Mouse (Mus musculus) liver, embryonic 11.5 days (tissue): ENCODE data around the gene Prkce. TPM values are rescaled to one million over a fixed set of nuclear protein-coding genes. Genes with fewer than 3 reads are reported as not detected.

Experiments used
- ATAC-seq: fragments of 200-750 bp; cut with Nextera tagmentation; replicated peaks from 2 replicates; pipeline ENCODE4 v1.8.0; 2017; ENCODE audit warnings: moderate number of reproducible peaks, mild to moderate bottlenecking, moderate TSS enrichment, moderate library complexity; ENCODE audit not compliant: low FRiP score
- DNase-seq: peaks from one replicate; pipeline ENCODE4 v3.0.0-alpha.2; 2017; ENCODE audit warnings: low spot score
- H3K27ac ChIP-seq: fragments of 300-500 bp; sonication (generic); 2 replicates; pipeline ENCODE4 v1.5.1; 2014; ENCODE audit warnings: mild to moderate bottlenecking, low read depth, low read length, control low read depth
- H3K27me3 ChIP-seq: fragments of 300-500 bp; sonication (generic); replicated peaks from 2 replicates; pipeline ENCODE4 v1.6.1; 2014; ENCODE audit warnings: low read length, mixed read lengths; ENCODE audit not compliant: control insufficient read depth, insufficient read depth
- H3K36me3 ChIP-seq: fragments of 300-500 bp; sonication (generic); 2 replicates; pipeline ENCODE4 v1.6.1; 2014; ENCODE audit warnings: mild to moderate bottlenecking, low read length, moderate library complexity, mixed read lengths; ENCODE audit not compliant: control insufficient read depth, insufficient read depth
- H3K4me1 ChIP-seq: fragments of 300-500 bp; sonication (generic); replicated peaks from 2 replicates; pipeline ENCODE4 v1.6.1; 2014; ENCODE audit warnings: low read length, mixed read lengths; ENCODE audit not compliant: control insufficient read depth, insufficient read depth
- H3K4me2 ChIP-seq: fragments of 300-500 bp; sonication (generic); 2 replicates; pipeline ENCODE4 v1.6.1; 2014; ENCODE audit warnings: mild to moderate bottlenecking, control low read depth, moderate library complexity
- H3K4me3 ChIP-seq: fragments of 300-500 bp; sonication (generic); 2 replicates; pipeline ENCODE4 v1.5.1; 2014; ENCODE audit warnings: low read depth, low read length, control low read depth
- H3K9ac ChIP-seq: fragments of 300-500 bp; sonication (generic); 2 replicates; pipeline ENCODE4 v1.6.1; 2014; ENCODE audit warnings: low read depth, low read length, control low read depth
- H3K9me3 ChIP-seq: fragments of 300-500 bp; sonication (generic); 2 replicates; pipeline ENCODE4 v1.6.1; 2016; ENCODE audit warnings: low read length, inconsistent platforms, mixed read lengths; ENCODE audit not compliant: control insufficient read depth
- WGBS: fragments of 180-500 bp; shearing (Covaris S2); extraction: QIAGEN DNeasy Blood & Tissue Kit; methylation state at CpG from one replicate; pipeline ENCODE4 v1.1.7; 2014; 5-methylcytosine and 5-hydroxymethylcytosine counted together
- polyA plus RNA-seq: library from polyadenylated mRNA; unstranded; fragments of >200 nt; fragmentation: Nextera tagmentation; extraction: Ambion mirVana; gene quantifications from 2 replicates; pipeline ENCODE4 v1.2.1, GENCODE M21; 2014

Prkce gene
- polyA plus RNA-seq, 1 experiment from 2014 or later = 4.0 TPM

DNA sequence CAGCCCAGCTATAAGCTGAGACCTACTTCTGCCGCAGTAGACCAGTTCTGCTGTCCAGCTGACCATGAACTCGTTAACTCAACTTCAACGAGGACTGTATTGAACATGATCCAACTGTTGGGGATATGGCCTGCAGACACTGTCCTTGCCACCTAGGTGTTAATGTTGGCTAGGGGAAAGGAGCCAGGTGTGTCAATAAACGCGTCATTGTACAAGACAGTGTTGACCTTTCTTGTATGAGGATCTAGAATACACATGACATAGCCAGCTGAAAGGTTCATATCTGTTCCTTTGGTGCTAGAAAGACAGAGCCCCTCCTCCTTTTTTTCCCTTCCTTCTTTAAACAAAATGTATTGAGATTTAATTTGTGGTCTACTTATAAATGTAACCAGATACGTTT is 251.6 kb downstream of the Prkce start:
- Histone ChIP-seq H3K9ac (no peak overlapping the region), H3K4me1 (no peaks in the 10 kb centered on the region), H3K4me3 (no peak overlapping the region), H3K27ac (no peak overlapping the region), H3K27me3 (no peaks in the 10 kb centered on the region), H3K36me3 (no peaks in the 10 kb centered on the region), H3K4me2 (no peak overlapping the region), H3K9me3 (no peaks in the 10 kb centered on the region)
- 92% methylated on average over 6 of the region's 6 CpGs for WGBS
- no peak for ATAC-seq
- no peak for DNase-seq

- no peak overlapping the region for H3K4me2 ChIP-seq
- no peak for ATAC-seq
- DNase-seq = no peak
- H3K4me3 ChIP-seq = no peak overlapping the region
- H3K9me3 ChIP-seq = no peaks in the 10 kb centered on the region
- H3K36me3 ChIP-seq = no peaks in the 10 kb centered on the region
- no peak overlapping the region for H3K9ac ChIP-seq
- H3K27me3 ChIP-seq = no peaks in the 10 kb centered on the region
- H3K4me1 ChIP-seq = no peaks in the 10 kb centered on the region
- WGBS = 83% methylated on average over 10 of the region's 10 CpGs
- H3K27ac ChIP-seq = no peak overlapping the region
Observed at GRCm38 (mm10) chr17:86420646-86421338, 253.2 kb downstream of the Prkce start.

GRCm38 (mm10) chr17:86422023-86422422 is 254.4 kb downstream of the Prkce start:
- Histone ChIP-seq H3K27me3 (no peaks in the 10 kb centered on the region), H3K9ac (no peak overlapping the region), H3K4me1 (no peaks in the 10 kb centered on the region), H3K4me2 (no peak overlapping the region), H3K9me3 (no peaks in the 10 kb centered on the region), H3K27ac (no peak overlapping the region), H3K36me3 (no peaks in the 10 kb centered on the region), H3K4me3 (no peak overlapping the region)
- WGBS = 61% methylated on average over 4 of the region's 4 CpGs
- ATAC-seq = peak; percentile 73
- no peak for DNase-seq

DNA sequence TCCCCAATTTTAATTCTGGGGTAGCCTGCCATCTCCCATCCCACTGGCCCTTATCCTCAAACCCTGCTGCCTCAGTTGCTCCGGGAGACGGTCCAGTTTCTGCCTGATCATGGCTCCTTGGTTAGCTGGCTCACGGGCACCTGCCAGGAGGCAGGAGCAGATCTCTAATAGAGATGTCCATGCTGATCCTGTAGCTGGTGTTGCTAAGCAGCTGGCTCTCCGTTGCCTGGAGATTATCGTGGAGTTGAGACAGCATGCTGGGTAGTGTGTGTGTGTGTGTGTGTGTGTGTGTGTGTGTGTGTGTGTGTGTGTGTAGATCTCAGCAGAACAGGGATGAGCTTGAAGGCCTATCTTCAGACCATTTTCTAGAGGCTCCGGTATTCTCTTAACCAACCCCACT is 262.3 kb downstream of the Prkce start:
- 91% methylated on average over 6 of the region's 6 CpGs for WGBS
- H3K27me3 ChIP-seq = no peaks in the 10 kb centered on the region
- no peak overlapping the region for H3K4me2 ChIP-seq
- H3K4me3 ChIP-seq = no peak overlapping the region
- no peaks in the 10 kb centered on the region for H3K4me1 ChIP-seq
- H3K36me3 ChIP-seq = no peaks in the 10 kb centered on the region
- no peak overlapping the region for H3K9ac ChIP-seq
- DNase-seq (no peak), ATAC-seq (no peak)
- H3K27ac ChIP-seq = no peak overlapping the region
- no peaks in the 10 kb centered on the region for H3K9me3 ChIP-seq

GRCm38 (mm10) chr17:86433117-86433516 is 265.5 kb downstream of the Prkce start:
- Histone ChIP-seq H3K4me3 (no peak overlapping the region), H3K9ac (no peak overlapping the region), H3K27ac (no peak overlapping the region), H3K9me3 (no peaks in the 10 kb centered on the region), H3K4me1 (no peaks in the 10 kb centered on the region), H3K4me2 (no peak overlapping the region), H3K27me3 (no peaks in the 10 kb centered on the region), H3K36me3 (no peaks in the 10 kb centered on the region)
- WGBS = 63% methylated on average over 2 of the region's 2 CpGs
- ATAC-seq = no peak
- no peak for DNase-seq

DNA sequence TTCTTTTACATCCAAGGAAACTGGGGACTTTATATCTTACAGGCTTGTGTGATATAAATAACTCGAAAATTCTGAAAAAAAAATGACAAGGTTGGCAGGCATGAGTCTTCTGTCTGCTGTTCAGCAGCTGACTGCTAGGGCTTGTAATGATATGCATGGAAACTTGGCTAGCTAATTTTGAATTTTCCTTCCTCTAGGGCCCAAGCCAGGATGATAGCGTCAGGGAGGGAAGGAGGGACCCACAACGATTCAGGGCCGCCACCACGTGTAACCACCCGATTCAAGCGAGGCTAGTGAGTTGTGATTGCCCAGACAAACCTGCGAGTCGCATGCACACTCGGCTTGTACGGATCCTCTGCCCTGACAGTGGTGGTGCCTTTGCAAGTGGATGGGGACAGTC is 266.2 kb downstream of the Prkce start:
- H3K36me3 ChIP-seq = no peaks in the 10 kb centered on the region
- H3K27me3 ChIP-seq = no peaks in the 10 kb centered on the region
- no peak overlapping the region for H3K9ac ChIP-seq
- ATAC-seq = no peak
- no peak overlapping the region for H3K4me2 ChIP-seq
- WGBS = 94% methylated on average over 11 of the region's 11 CpGs
- H3K9me3 ChIP-seq = no peaks in the 10 kb centered on the region
- DNase-seq = no peak
- H3K4me1 ChIP-seq = no peaks in the 10 kb centered on the region
- H3K4me3 ChIP-seq = no peak overlapping the region
- no peak overlapping the region for H3K27ac ChIP-seq

- 72% methylated on average over 2 of the region's 2 CpGs for WGBS
- ATAC-seq (no peak), DNase-seq (no peak)
- no peak overlapping the region for H3K27ac ChIP-seq
- H3K36me3 ChIP-seq = no peaks in the 10 kb centered on the region
- no peaks in the 10 kb centered on the region for H3K9me3 ChIP-seq
- no peak overlapping the region for H3K4me3 ChIP-seq
- H3K4me2 ChIP-seq = no peak overlapping the region
- H3K4me1 ChIP-seq = no peaks in the 10 kb centered on the region
- no peak overlapping the region for H3K9ac ChIP-seq
- H3K27me3 ChIP-seq = no peaks in the 10 kb centered on the region
Observed at GRCm38 (mm10) chr17:86434781-86435180, 267.2 kb downstream of the Prkce start.

GRCm38 (mm10) chr17:86435570-86435969 is 268.0 kb downstream of the Prkce start:
- DNase-seq (no peak), ATAC-seq (no peak)
- Histone ChIP-seq H3K27ac (no peak overlapping the region), H3K9ac (no peak overlapping the region), H3K4me3 (no peak overlapping the region), H3K4me1 (no peaks in the 10 kb centered on the region), H3K4me2 (no peak overlapping the region), H3K36me3 (no peaks in the 10 kb centered on the region), H3K27me3 (no peaks in the 10 kb centered on the region), H3K9me3 (no peaks in the 10 kb centered on the region)
- 94% methylated on average over 1 of the region's 1 CpGs for WGBS

DNA sequence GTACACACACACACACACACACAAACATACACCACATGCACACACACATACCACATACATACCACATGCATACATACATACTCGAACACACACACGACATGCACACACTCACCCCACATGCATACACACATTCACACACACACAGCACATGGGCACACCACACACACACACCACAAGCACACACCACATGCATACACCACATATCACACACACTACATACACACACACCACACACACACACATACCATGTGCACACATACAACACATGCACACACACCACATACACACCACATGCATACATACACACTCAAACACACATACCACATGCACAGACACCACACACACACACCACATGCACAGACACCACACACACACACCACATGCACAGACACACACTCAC is 268.4 kb downstream of the Prkce start:
- DNase-seq = no peak
- Histone ChIP-seq H3K4me2 (no peak overlapping the region), H3K27me3 (no peaks in the 10 kb centered on the region), H3K9ac (no peak overlapping the region), H3K4me1 (no peaks in the 10 kb centered on the region), H3K36me3 (no peaks in the 10 kb centered on the region), H3K9me3 (no peaks in the 10 kb centered on the region), H3K27ac (no peak overlapping the region), H3K4me3 (no peak overlapping the region)
- WGBS = 91% methylated on average over 2 of the region's 2 CpGs
- ATAC-seq = no peak
